Mouse (Mus musculus) stomach, embryonic 14.5 days (tissue): ENCODE data around the gene Exosc10. TPM values are rescaled to one million over a fixed set of nuclear protein-coding genes. Genes with fewer than 3 reads are reported as not detected.

Experiments
- ATAC-seq: fragments of 200-750 bp; cut with Nextera tagmentation; 2 replicates; pipeline ENCODE4 v1.8.0; 2017; ENCODE audit warnings: low read depth, moderate TSS enrichment; ENCODE audit not compliant: insufficient number of reproducible peaks, insufficient read depth, low FRiP score
- H3K27ac ChIP-seq: fragments of 300-500 bp; sonication (generic); 2 replicates; pipeline ENCODE4 v1.5.1; 2014; ENCODE audit warnings: mild to moderate bottlenecking, low read length, moderate library complexity, mixed read lengths
- H3K27me3 ChIP-seq: fragments of 300-500 bp; sonication (generic); 2 replicates; pipeline ENCODE4 v1.6.1; 2014; ENCODE audit warnings: low read length, control low read depth, mixed read lengths; ENCODE audit not compliant: control insufficient read depth, insufficient read depth
- H3K36me3 ChIP-seq: fragments of 300-500 bp; sonication (generic); 2 replicates; pipeline ENCODE4 v1.6.1; 2014; ENCODE audit warnings: mild to moderate bottlenecking, control low read depth, low read length, moderate library complexity, mixed read lengths; ENCODE audit not compliant: control insufficient read depth, insufficient read depth
- H3K4me1 ChIP-seq: fragments of 300-500 bp; sonication (generic); 2 replicates; pipeline ENCODE4 v1.6.1; 2014; ENCODE audit warnings: low read length, control low read depth, mixed read lengths; ENCODE audit not compliant: control insufficient read depth, insufficient read depth
- H3K4me2 ChIP-seq: fragments of 300-500 bp; sonication (generic); replicated peaks from 2 replicates; pipeline ENCODE4 v1.6.1; 2014; ENCODE audit warnings: low read depth, low read length, control low read depth
- H3K4me3 ChIP-seq: fragments of 300-500 bp; sonication (generic); 2 replicates; pipeline ENCODE4 v1.5.1; 2014; ENCODE audit warnings: low read depth, low read length, control low read depth
- H3K9ac ChIP-seq: fragments of 300-500 bp; sonication (generic); replicated peaks from 2 replicates; pipeline ENCODE4 v1.6.1; 2014; ENCODE audit warnings: low read depth, mild to moderate bottlenecking, control low read depth, low read length, moderate library complexity, mixed read lengths
- H3K9me3 ChIP-seq: fragments of 300-500 bp; sonication (generic); 2 replicates; pipeline ENCODE4 v1.6.1; 2016; ENCODE audit warnings: low read depth, low read length, control low read depth; ENCODE audit not compliant: control insufficient read depth
- WGBS: fragments of 180-500 bp; shearing (Covaris S2); extraction: QIAGEN DNeasy Blood & Tissue Kit; methylation state at CpG from one replicate; pipeline ENCODE4 v1.1.7; 2014; 5-methylcytosine and 5-hydroxymethylcytosine counted together
- polyA plus RNA-seq: library from polyadenylated mRNA; unstranded; fragments of >200 nt; fragmentation: Nextera tagmentation; extraction: Ambion mirVana; gene quantifications from 2 replicates; pipeline ENCODE4 v1.2.1, GENCODE M21; 2014

Exosc10 gene
- polyA plus RNA-seq, 1 experiment from 2014 or later = 86.6 TPM

DNA sequence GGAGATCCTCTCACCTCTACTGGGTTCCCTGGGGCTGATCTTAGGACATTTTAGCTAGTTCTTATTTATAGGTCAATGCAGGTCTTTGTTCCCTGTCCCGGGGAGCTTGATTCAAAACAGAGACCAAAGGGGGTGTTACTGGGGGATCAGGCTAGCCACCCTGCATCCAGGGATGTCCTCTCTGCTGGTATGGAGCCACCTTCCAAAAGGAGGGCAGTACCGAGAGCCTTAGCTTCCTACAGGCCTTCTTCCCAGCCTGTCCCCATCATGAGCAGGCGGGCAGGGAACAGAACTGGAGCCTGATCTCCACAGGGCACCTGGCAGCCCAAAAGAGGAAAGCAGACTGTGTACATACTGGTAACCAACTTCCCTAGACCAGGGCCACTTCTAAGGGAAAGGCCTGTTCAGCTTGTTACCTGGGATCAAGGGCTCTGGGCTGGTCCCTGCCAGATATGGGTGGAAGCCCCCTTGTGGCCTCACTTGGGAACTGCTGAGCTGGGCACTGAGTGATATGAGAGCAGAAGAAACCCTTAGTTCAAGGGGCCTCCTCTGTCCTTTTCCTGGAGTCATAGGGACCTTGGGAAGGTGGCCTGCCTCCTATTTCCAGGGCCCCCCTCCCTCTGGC, 46.4 kb downstream of the Exosc10 start:
- 86% methylated on average over 3 of the region's 3 CpGs for WGBS
- no peak overlapping the region for H3K4me3 ChIP-seq

DNA sequence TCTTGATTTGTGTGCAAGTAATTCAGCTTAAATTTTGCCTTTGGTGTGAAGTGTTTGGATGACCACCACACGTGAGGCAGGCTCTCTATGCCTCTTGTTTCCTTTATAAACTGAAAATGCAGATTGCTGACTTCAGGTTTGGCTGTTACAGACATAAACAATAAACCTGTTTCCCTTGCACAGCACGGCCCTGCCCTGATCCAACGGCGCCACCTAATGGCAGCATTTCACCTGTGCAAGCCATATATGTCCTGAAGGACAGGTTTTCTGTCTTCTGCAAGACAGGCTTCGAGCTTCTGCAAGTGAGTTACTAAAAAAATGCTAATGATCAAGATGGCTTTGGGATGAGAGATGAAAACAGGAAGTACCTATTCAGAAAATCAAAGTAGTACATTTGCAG, 49.5 kb downstream of the Exosc10 start:
- H3K4me1 ChIP-seq = no peaks in the 10 kb centered on the region
- WGBS = 26% methylated on average over 5 of the region's 5 CpGs
- H3K9ac ChIP-seq = no peak overlapping the region
- H3K4me3 ChIP-seq = no peak overlapping the region
- no peaks in the 10 kb centered on the region; the same call in 1 of the 2 replicates for H3K36me3 ChIP-seq
- no peaks in the 10 kb centered on the region for H3K9me3 ChIP-seq
- H3K27ac ChIP-seq = no peak overlapping the region
- no peak for ATAC-seq
- H3K27me3 ChIP-seq = no peaks in the 10 kb centered on the region
- no peak overlapping the region for H3K4me2 ChIP-seq

More for the DNA sequence above, 46.4 kb downstream of the Exosc10 start:
- Histone ChIP-seq H3K36me3 (no peaks in the 10 kb centered on the region), H3K27ac (0 out of 2 replicates have a peak overlapping the region, but pooled peaks have one; percentile 21), H3K4me1 (no peaks in the 10 kb centered on the region), H3K4me2 (no peak overlapping the region), H3K27me3 (no peaks in the 10 kb centered on the region), H3K9me3 (no peaks in the 10 kb centered on the region), H3K9ac (no peak overlapping the region)
- ATAC-seq = peak; percentile 47; the same call in 1 of the 2 replicates

DNA sequence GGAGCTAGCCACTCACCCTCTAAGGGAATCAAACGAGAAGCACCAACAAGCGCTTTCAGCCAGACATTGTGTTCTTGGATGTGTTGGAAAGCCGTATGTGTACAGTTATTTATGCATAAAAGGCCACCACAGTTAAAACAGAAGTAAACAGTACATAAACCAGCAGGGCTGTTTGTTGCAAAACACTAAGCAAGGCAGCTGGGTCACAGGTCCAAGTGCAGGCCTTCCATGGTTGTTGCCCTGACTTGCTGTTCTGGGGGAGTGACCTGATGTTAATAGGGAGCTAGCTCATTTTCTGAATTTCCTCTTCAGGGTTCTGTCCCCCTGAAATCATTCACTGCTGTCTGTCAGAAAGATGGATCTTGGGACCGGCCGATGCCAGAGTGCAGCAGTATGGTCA, 51.6 kb downstream of the Exosc10 start:
- ATAC-seq = no peak
- WGBS = 79% methylated on average over 5 of the region's 5 CpGs
- H3K9me3 ChIP-seq = no peaks in the 10 kb centered on the region
- H3K4me3 ChIP-seq = no peak overlapping the region
- no peak overlapping the region for H3K27ac ChIP-seq
- H3K4me2 ChIP-seq = no peak overlapping the region
- H3K27me3 ChIP-seq = no peaks in the 10 kb centered on the region
- H3K9ac ChIP-seq = no peak overlapping the region
- H3K4me1 ChIP-seq = no peaks in the 10 kb centered on the region
- H3K36me3 ChIP-seq = peaks cover 14% of the 10 kb centered on the region

DNA sequence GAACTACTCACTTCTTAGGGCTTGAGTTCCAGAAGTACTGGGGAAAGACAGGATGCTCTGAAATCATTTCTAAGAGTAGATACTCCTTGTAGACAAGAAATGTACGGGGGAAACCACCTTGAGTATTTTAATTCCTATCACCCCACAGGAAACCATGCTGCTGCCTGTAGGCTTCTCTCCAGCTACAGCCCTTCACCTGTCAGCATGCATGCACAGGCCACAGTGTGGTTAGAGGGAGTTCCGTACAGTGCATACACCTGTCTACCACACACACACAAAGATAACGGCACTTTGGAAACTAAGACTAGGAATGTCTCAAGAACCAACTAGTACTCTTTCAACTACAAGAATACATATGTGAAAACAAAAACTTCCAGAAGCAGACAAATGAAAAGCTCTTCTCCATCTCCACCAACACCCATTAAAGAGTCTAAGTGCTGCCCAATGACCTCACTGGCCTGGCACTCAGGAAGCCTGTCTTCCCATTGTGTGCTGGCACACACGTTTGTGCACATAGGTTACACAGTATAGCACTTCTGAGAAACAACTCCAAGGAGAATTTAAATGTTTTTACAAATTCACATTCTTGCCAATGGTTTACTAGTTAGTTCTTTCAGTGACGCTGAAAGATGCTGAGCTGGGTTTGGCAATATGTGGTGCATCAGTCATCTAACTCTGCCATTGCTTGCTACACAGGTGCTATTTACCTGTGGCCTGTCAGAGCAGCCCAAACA, 52.6 kb downstream of the Exosc10 start:
- H3K27me3 ChIP-seq = no peaks in the 10 kb centered on the region
- no peaks in the 10 kb centered on the region for H3K9me3 ChIP-seq
- H3K27ac ChIP-seq = no peak overlapping the region
- ATAC-seq = no peak
- 70% methylated on average over 5 of the region's 5 CpGs for WGBS
- H3K4me1 ChIP-seq = no peaks in the 10 kb centered on the region
- H3K4me3 ChIP-seq = no peak overlapping the region
- H3K4me2 ChIP-seq = no peak overlapping the region
- H3K36me3 ChIP-seq = peaks cover 24% of the 10 kb centered on the region
- no peak overlapping the region for H3K9ac ChIP-seq

DNA sequence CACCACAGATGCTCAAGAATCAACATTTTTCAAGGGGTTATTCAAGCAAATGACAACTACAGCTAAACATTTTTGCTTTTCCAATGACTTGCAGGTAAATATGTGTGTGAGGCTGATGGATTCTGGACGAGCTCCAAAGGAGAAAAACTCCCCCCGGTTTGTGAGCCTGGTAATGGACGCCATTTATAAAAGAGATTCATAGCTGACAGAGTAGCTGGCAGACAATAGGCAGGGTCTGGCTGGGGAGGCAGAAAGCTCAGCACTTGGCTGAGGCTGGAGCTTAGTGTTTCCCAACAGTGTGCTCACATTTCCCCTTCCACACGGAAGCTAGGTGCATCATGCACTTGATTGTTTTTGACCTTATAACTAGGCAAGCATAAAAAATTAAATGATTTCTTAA, 54.3 kb downstream of the Exosc10 start:
- Histone ChIP-seq H3K9me3 (no peaks in the 10 kb centered on the region), H3K36me3 (peaks cover 41% of the 10 kb centered on the region), H3K4me1 (no peaks in the 10 kb centered on the region), H3K4me2 (no peak overlapping the region), H3K4me3 (no peak overlapping the region), H3K9ac (no peak overlapping the region), H3K27ac (no peak overlapping the region), H3K27me3 (no peaks in the 10 kb centered on the region)
- 32% methylated on average over 4 of the region's 4 CpGs for WGBS
- no peak for ATAC-seq

DNA sequence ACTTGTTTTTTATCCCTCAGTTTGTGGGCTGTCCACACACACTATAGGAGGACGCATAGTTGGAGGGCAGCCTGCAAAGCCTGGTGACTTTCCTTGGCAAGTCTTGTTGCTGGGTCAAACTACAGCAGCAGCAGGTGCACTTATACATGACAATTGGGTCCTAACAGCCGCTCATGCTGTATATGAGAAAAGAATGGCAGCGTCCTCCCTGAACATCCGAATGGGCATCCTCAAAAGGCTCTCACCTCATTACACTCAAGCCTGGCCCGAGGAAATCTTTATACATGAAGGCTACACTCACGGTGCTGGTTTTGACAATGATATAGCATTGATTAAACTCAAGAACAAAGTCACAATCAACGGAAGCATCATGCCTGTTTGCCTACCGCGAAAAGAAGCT, 55.5 kb downstream of the Exosc10 start:
- H3K27ac ChIP-seq = no peak overlapping the region
- ATAC-seq = no peak
- H3K4me3 ChIP-seq = no peak overlapping the region
- no peak overlapping the region for H3K4me2 ChIP-seq
- 80% methylated on average over 9 of the region's 9 CpGs for WGBS
- H3K4me1 ChIP-seq = no peaks in the 10 kb centered on the region
- H3K9ac ChIP-seq = no peak overlapping the region
- peaks cover 49% of the 10 kb centered on the region for H3K36me3 ChIP-seq
- no peaks in the 10 kb centered on the region for H3K9me3 ChIP-seq
- H3K27me3 ChIP-seq = no peaks in the 10 kb centered on the region

DNA sequence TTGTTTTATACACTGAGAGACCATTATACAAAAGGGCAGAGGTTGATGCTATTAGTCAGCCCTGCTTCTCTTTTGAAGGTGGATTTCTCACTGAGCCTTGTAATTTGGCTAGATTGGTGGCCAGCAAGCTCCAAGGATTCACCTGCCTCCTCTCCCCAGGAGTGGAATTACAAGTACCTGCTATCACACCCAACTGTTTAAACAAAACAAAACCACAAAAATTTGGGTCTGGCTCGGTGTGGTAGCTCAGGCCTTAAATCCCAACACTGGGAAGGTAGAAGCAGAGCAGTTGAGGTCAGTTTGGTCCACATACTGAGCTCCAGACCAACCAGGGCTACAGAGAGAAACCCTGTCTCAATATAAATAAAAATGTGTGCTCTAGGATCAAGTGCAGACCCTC, 61.6 kb downstream of the Exosc10 start:
- Histone ChIP-seq H3K4me3 (no peak overlapping the region), H3K9ac (no peak overlapping the region), H3K4me2 (no peak overlapping the region), H3K36me3 (peaks cover 91% of the 10 kb centered on the region), H3K9me3 (no peaks in the 10 kb centered on the region), H3K27ac (no peak overlapping the region), H3K27me3 (no peaks in the 10 kb centered on the region), H3K4me1 (peaks cover 9% of the 10 kb centered on the region; the same call in 1 of the 2 replicates)
- 52% methylated on average over 1 of the region's 1 CpGs for WGBS
- no peak for ATAC-seq

DNA sequence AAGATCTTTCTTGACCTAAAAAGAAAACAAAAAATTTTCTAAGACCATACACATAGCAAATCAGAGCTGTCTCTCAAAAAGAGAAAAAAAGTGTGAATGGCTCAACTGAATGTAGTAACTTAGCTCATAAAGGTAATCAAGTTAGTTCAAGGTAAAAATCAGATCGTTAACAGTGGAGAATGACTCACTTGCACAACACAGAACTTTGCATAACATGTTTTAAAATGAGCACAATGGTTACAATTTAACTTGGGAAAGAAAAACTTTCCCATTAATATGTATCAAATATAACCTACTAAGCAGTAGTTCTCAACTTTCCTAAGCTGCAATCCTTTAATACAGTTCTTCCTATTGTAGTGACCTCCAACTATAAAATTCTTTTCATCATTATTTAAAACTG, 62.5 kb downstream of the Exosc10 start:
- Histone ChIP-seq H3K27ac (no peak overlapping the region), H3K9me3 (no peaks in the 10 kb centered on the region), H3K4me3 (no peak overlapping the region), H3K4me2 (no peak overlapping the region), H3K9ac (no peak overlapping the region), H3K27me3 (no peaks in the 10 kb centered on the region), H3K4me1 (peaks cover 12% of the 10 kb centered on the region; the same call in 1 of the 2 replicates), H3K36me3 (peaks cover 86% of the 10 kb centered on the region)
- ATAC-seq = no peak
- WGBS = 92% methylated on average over 1 of the region's 1 CpGs
